24 mouse cellular contexts compared by ENCODE assay signal in the genomic region with DNA sequence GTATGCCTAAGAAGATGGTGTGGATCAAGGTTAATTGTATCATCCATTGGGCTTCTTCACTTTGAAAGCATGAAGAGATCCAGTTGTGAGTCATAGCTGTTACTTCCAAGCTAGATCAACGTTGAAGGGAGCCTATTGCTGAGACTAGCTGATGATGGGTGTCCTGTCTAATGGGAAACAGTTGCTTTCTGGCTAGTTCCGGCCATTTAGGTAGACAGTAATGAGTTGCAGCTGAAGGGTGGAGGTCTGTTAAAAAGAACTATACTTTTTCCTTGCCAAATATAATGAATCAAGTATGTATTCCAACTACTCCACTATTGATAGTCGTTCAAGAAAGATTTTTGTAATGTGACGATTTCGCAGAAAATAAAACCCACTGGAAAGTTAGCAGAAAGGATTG. TPM values are rescaled to one million over a fixed set of nuclear protein-coding genes. Genes with fewer than 3 reads are reported as not detected.
DNase-seq lines count a peak whose midpoint lies in the region; ATAC-seq and TF ChIP-seq lines count a peak whose summit lies in the region.
"Had no signal": no experiment of that assay in that cellular context is flagged by ENCODE, and none has a peak within 500 bp of the region (broad histone marks: within the 10 kb centered on the region; RNA-seq: fewer than 3 reads in every experiment).

No protein-coding gene starts in this region.

- no peak overlapping the region for H3K4me3 ChIP-seq in lung, postnatal 0 days (ENCODE audit: low read depth, low read length)
- no peak overlapping the region for H3K4me3 ChIP-seq in midbrain, embryonic 15.5 days
- H3K4me3 ChIP-seq: embryonic facial prominence, embryonic 13.5 days; forebrain, embryonic 10.5 days; heart, adult 2 months; heart, embryonic 15.5 days; hindbrain, embryonic 13.5 days; intestine, embryonic 15.5 days had no signal

- H3K9ac ChIP-seq in lung, postnatal 0 days (replicated peaks; ENCODE audit: low read depth) = no peak overlapping the region
- H3K9ac ChIP-seq in midbrain, embryonic 15.5 days = no peak overlapping the region
- H3K9ac ChIP-seq: embryonic facial prominence, embryonic 13.5 days; heart, embryonic 15.5 days; hindbrain, embryonic 13.5 days; intestine, embryonic 15.5 days had no signal

- no peak for TF ChIP-seq CTCF in lung, postnatal 0 days (IDR thresholded peaks at IDR 0.05)

- no peak for ATAC-seq in lung, postnatal 0 days
- ATAC-seq in midbrain, embryonic 15.5 days (replicated peaks) = no peak
- ATAC-seq: forebrain, embryonic 14.5 days; hindbrain, postnatal 0 days; intestine, embryonic 15.5 days; Patski had no signal

- no peaks in the 10 kb centered on the region for H3K9me3 ChIP-seq in lung, postnatal 0 days (ENCODE audit: low read length)
- no peaks in the 10 kb centered on the region for H3K9me3 ChIP-seq in midbrain, embryonic 15.5 days
- H3K9me3 ChIP-seq: embryonic facial prominence, embryonic 13.5 days; forebrain, embryonic 10.5 days; heart, embryonic 15.5 days; hindbrain, embryonic 13.5 days; intestine, embryonic 15.5 days had no signal

- TF ChIP-seq EP300 in lung, postnatal 0 days (IDR thresholded peaks at IDR 0.05) = no peak

- H3K27ac ChIP-seq in lung, postnatal 0 days (ENCODE audit: low read length) = no peak overlapping the region
- no peak overlapping the region for H3K27ac ChIP-seq in midbrain, embryonic 15.5 days
- H3K27ac ChIP-seq: embryonic facial prominence, embryonic 13.5 days; forebrain, embryonic 10.5 days; heart, adult 2 months; heart, embryonic 15.5 days; hindbrain, embryonic 13.5 days; hindbrain, postnatal 0 days; intestine, embryonic 15.5 days had no signal

- peak; percentile 31 for DNase-seq in embryo, embryonic 11 days
- no peak for DNase-seq in embryo, embryonic 10 days (ENCODE audit: low spot score)
- DNase-seq in lung, postnatal 0 days (ENCODE audit: low spot score) = peak; percentile 9
- DNase-seq in lung, postnatal 14 days = no peak
- peak; percentile 31 for DNase-seq in forelimb bud, embryonic 11.5 days (ENCODE audit: low read depth, low spot score)
- no peak for DNase-seq in spleen, postnatal 36 days (ENCODE audit: low spot score in 2 of 2)
- DNase-seq: adrenal gland, adult 2 months; adrenal gland, postnatal 25 days; cerebellum, adult 18-20 months; cerebellum, adult 9-11 months; cerebellum, postnatal 36 days; gastrocnemius, postnatal 14 days; heart, adult 2 months; heart, postnatal 14 days had no signal

- H3K36me3 ChIP-seq in lung, postnatal 0 days (ENCODE audit: insufficient read depth, low read length) = no peaks in the 10 kb centered on the region
- H3K36me3 ChIP-seq in midbrain, embryonic 15.5 days (replicated peaks) = no peaks in the 10 kb centered on the region
- H3K36me3 ChIP-seq: embryonic facial prominence, embryonic 13.5 days; forebrain, embryonic 10.5 days; heart, embryonic 15.5 days; hindbrain, embryonic 13.5 days; intestine, embryonic 15.5 days had no signal

- no peak overlapping the region for H3K4me2 ChIP-seq in lung, postnatal 0 days (replicated peaks; ENCODE audit: low read depth, low read length)
- H3K4me2 ChIP-seq in midbrain, embryonic 15.5 days = no peak overlapping the region
- H3K4me2 ChIP-seq: embryonic facial prominence, embryonic 13.5 days; heart, embryonic 11.5 days; heart, embryonic 15.5 days; hindbrain, embryonic 13.5 days; intestine, embryonic 15.5 days had no signal

- 64% methylated on average over 5 of the region's 5 CpGs for WGBS in lung, postnatal 0 days
- WGBS in midbrain, embryonic 15.5 days = 83% methylated on average over 5 of the region's 5 CpGs

- no peaks in the 10 kb centered on the region for H3K4me1 ChIP-seq in lung, postnatal 0 days (ENCODE audit: insufficient read depth, low read depth, low read length)
- H3K4me1 ChIP-seq in midbrain, embryonic 15.5 days = no peaks in the 10 kb centered on the region
- H3K4me1 ChIP-seq: heart, embryonic 15.5 days; hindbrain, embryonic 13.5 days; intestine, embryonic 15.5 days had no signal

- H3K27me3 ChIP-seq in lung, postnatal 0 days (replicated peaks; ENCODE audit: insufficient read depth, low read length) = no peaks in the 10 kb centered on the region
- H3K27me3 ChIP-seq in midbrain, embryonic 15.5 days (replicated peaks) = no peaks in the 10 kb centered on the region
- H3K27me3 ChIP-seq: embryonic facial prominence, embryonic 13.5 days; heart, embryonic 15.5 days; hindbrain, embryonic 13.5 days; intestine, embryonic 15.5 days; Patski had no signal

RNA-seq across cellular contexts. Expression of a gene that starts 32.5 kb away (rescaled TPM):
- polyA plus RNA-seq in lung, postnatal 0 days (2015; fragmentation: Nextera tagmentation; extraction: Ambion mirVana) = 9.9 and 10.9 TPM in 2 replicates
- 46.6 and 48.5 TPM in 2 replicates for polyA plus RNA-seq in midbrain, embryonic 15.5 days (2015; fragmentation: Nextera tagmentation; extraction: Ambion mirVana)

Comparison
In these comparisons a context has a peak if more than half of its experiments do, and no peak if none do; other contexts are left out.
1. DNase-seq: peak in embryo, embryonic 11 days (single experiment), lung, postnatal 0 days (single experiment) and forelimb bud, embryonic 11.5 days (single experiment); none in embryo, embryonic 10 days (single experiment), lung, postnatal 14 days (single experiment) and spleen, postnatal 36 days (0 of 2).